Mouse (Mus musculus) forebrain, embryonic 14.5 days (tissue): ENCODE measurements around the gene Grhl1. TPM values are rescaled to one million over a fixed set of nuclear protein-coding genes. Genes with fewer than 3 reads are reported as not detected.
A peak's percentile ranks its signal among the peaks of the same experiment; 100 is the strongest.

Experiments
- ATAC-seq: fragments of 200-750 bp; cut with Nextera tagmentation; 2 replicates; pipeline ENCODE4 v1.8.0; 2017; ENCODE audit warnings: mild to moderate bottlenecking, moderate library complexity
- DNase-seq: peaks from one replicate; pipeline ENCODE4 v3.0.0-alpha.2; 2015; ENCODE audit warnings: low spot score
- H3K27ac ChIP-seq: fragments of 300-500 bp; sonication (generic); 2 replicates; pipeline ENCODE4 v1.5.1; 2014; ENCODE audit warnings: low read depth, mild to moderate bottlenecking, control low read depth, low read length, moderate library complexity
- H3K27me3 ChIP-seq: fragments of 300-500 bp; sonication (generic); replicated peaks from 2 replicates; pipeline ENCODE4 v1.6.1; 2014; ENCODE audit warnings: low read length, control low read depth, mixed read lengths; ENCODE audit not compliant: control insufficient read depth, insufficient read depth
- H3K36me3 ChIP-seq: fragments of 300-500 bp; sonication (generic); 2 replicates; pipeline ENCODE4 v1.6.1; 2014; ENCODE audit warnings: low read length, control low read depth; ENCODE audit not compliant: control insufficient read depth, insufficient read depth
- H3K4me1 ChIP-seq: fragments of 300-500 bp; sonication (generic); 2 replicates; pipeline ENCODE4 v1.6.1; 2014; ENCODE audit warnings: antibody characterized with exemption, low read length, control low read depth; ENCODE audit not compliant: control insufficient read depth, insufficient read depth
- H3K4me2 ChIP-seq: fragments of 300-500 bp; sonication (generic); 2 replicates; pipeline ENCODE4 v1.6.1; 2014; ENCODE audit warnings: mild to moderate bottlenecking, control low read depth, low read length
- H3K4me3 ChIP-seq: fragments of 300-500 bp; sonication (generic); 2 replicates; pipeline ENCODE4 v1.5.1; 2014; ENCODE audit warnings: low read depth, low read length, control low read depth
- H3K9ac ChIP-seq: fragments of 300-500 bp; sonication (generic); 2 replicates; pipeline ENCODE4 v1.6.1; 2014; ENCODE audit warnings: mild to moderate bottlenecking, low read length, control low read depth, moderate library complexity
- H3K9me3 ChIP-seq: fragments of 300-500 bp; sonication (generic); replicated peaks from 2 replicates; pipeline ENCODE4 v1.6.1; 2016; ENCODE audit warnings: low read length, control low read depth, mixed read lengths; ENCODE audit not compliant: control insufficient read depth
- whole genome bisulfite sequencing: fragments of 180-500 bp; shearing (Covaris S2); extraction: QIAGEN DNeasy Blood & Tissue Kit; methylation state at CpG from one replicate; pipeline ENCODE4 v1.1.7; 2014; 5-methylcytosine and 5-hydroxymethylcytosine counted together
- polyA plus RNA-seq: library from polyadenylated mRNA; unstranded; fragments of >200 nt; fragmentation: Nextera tagmentation; extraction: Ambion mirVana; gene quantifications from 2 replicates; pipeline ENCODE4 v1.2.1, GENCODE M21; 2014

The Grhl1 gene
- polyA plus RNA-seq, 1 experiment from 2014 or later, result 0.72 TPM

DNA sequence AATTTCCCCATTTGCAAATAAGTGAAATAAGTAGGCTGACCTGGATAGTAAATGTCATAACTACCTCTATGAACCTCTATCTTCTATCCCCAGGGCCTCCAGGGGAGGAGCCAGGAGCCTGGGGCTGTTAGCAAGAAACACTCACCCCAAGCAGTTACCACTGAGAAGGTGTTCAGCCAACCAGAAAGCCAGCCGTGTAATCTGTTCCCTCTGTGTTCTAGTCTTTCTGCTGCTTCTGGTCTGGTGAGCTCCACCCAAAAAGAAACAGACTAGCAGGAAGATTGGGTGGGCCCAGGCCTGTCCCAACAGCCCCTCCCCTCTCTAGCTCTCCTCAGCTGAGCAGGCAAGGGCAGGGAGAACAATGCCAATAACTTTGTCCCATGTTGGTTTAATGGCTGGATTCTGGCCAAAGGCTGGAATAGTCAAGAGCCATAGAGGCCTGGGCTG, 72.1 kb downstream of the Grhl1 start:
- no peak overlapping the region for H3K4me2 ChIP-seq
- no peaks in the 10 kb centered on the region for H3K27me3 ChIP-seq
- no peak overlapping the region for H3K27ac ChIP-seq
- 52% methylated on average over 1 of the region's 1 CpGs for WGBS
- H3K36me3 ChIP-seq, result no peaks in the 10 kb centered on the region
- H3K4me1 ChIP-seq, result 0 out of 2 replicates have a peak, but pooled peaks cover 7% of the 10 kb centered on the region
- no peak for DNase-seq
- no peaks in the 10 kb centered on the region for H3K9me3 ChIP-seq
- H3K4me3 ChIP-seq, result no peak overlapping the region
- ATAC-seq, result no peak
- no peak overlapping the region for H3K9ac ChIP-seq

DNA sequence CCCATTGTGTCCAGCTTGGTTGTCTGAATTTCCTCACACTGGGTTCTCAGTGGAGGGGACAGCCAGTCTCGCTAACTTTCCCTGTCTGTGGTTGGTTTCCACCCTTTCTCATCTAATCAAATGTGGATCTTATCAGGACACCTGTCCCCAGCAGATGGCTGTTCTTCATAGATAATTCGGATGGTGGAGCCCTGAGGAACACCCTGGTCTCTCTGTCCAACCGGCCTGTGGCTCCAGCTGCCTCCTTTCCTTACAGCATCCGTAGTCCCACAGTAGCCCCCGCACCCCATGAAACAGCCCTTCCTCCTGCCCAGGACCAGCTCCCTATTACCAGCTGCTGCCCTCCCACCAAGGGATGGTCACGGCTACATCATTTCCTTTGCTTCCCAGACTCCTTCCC, 73.8 kb downstream of the Grhl1 start:
- DNase-seq (no peak), ATAC-seq (no peak)
- Histone ChIP-seq H3K9me3 (no peaks in the 10 kb centered on the region), H3K27ac (no peak overlapping the region), H3K4me3 (no peak overlapping the region), H3K27me3 (no peaks in the 10 kb centered on the region), H3K4me2 (no peak overlapping the region), H3K36me3 (no peaks in the 10 kb centered on the region), H3K4me1 (0 out of 2 replicates have a peak, but pooled peaks cover 7% of the 10 kb centered on the region), H3K9ac (no peak overlapping the region)
- WGBS, result 87% methylated on average over 6 of the region's 6 CpGs

DNA sequence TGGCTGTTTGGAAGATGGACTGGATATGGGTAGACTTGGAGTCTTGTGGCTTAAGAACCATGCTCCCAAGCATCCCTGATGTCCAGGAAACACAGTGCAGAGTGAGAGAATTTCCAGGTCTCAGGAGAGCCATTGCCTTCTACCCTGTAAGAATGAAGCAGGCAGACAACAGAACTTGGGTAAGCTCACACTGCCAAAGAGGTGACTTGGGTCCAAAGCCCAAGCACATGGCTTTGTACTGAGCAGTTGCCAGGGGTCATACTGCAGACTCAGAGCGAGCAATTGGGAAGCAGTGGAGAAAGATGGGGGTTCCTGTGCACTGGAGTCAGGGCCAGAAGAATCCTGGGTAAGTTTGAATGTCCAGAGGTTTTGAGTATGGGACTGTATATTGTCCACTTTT, 76.0 kb downstream of the Grhl1 start:
- no peak overlapping the region for H3K27ac ChIP-seq
- peaks cover 9% of the 10 kb centered on the region for H3K4me1 ChIP-seq
- H3K9ac ChIP-seq, result no peak overlapping the region
- ATAC-seq (no peak), DNase-seq (no peak)
- 71% methylated on average over 1 of the region's 1 CpGs for WGBS
- no peaks in the 10 kb centered on the region for H3K36me3 ChIP-seq
- H3K4me3 ChIP-seq, result no peak overlapping the region
- no peaks in the 10 kb centered on the region for H3K27me3 ChIP-seq
- H3K4me2 ChIP-seq, result no peak overlapping the region
- H3K9me3 ChIP-seq, result no peaks in the 10 kb centered on the region

DNA sequence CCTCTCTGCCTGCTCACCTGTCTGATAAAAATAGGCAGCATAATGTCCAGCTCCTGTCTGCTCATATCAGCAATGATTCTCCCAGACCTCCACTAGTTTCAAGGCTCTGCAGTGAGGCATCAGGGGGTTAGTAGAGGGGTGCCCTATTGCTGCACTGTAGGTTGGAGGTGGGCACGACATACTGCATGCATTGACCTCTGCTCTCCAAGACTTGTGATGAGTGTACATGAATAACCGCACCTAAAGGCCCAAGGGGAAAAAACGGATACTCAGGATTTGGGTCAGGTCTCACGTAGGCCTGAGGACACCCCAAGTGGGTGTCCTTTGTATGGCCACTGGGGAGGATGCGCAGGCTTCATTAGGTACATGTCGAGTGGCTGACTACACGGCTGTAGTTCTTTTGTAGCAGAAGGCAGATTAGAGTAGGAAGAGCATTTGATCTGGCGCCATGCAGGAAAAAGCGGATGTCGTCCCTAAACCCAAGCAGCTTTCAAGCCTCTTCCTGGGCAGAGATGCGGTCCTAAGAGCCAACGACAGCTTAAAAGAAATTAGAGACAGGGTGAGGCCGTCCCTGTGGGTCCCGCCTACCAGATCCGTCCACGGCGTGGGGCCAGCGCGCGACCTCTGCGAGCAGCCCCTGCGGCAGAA, 78.5 kb downstream of the Grhl1 start:
- peak overlapping the region; percentile 15 for H3K27ac ChIP-seq
- peak; percentile 21 for ATAC-seq
- no peaks in the 10 kb centered on the region for H3K27me3 ChIP-seq
- 2% methylated on average over 21 of the region's 22 CpGs for whole genome bisulfite sequencing
- H3K9me3 ChIP-seq, result no peaks in the 10 kb centered on the region
- peak overlapping the region; percentile 85 for H3K4me3 ChIP-seq
- peak overlapping the region; percentile 54 for H3K4me2 ChIP-seq
- peak overlapping the region; percentile 58 for H3K9ac ChIP-seq
- no peak for DNase-seq
- peaks cover 23% of the 10 kb centered on the region for H3K36me3 ChIP-seq
- peaks cover 9% of the 10 kb centered on the region for H3K4me1 ChIP-seq

DNA sequence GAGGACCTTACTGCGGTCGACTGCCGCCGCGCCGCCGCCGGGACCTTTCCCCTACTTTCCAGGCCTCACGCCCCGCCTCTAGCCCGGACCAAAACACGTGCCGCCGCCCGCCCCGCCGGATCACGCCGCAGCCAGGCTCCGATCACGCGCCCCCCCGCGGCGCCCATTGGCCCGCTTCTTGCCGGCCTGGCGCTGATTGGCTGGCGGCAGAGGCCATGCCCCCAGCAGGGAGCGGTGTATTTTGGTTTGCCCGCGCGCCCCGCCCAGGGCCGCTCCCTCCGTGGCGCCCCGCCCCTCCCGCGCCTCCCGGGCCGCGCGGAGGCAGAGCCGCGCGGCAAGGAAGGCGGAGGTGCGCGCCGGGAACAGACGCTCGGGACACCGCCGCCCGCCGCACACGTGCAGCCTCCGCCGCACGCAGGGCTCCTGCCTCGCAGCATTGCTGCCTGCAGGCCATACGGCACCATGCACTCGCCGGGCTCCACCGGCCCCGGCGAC, 79.0 kb downstream of the Grhl1 start, which contains the start of gene Klf11:
TSS of gene Klf11 (plus strand) at position 212 of the 495 bp plus-strand sequence.
- Histone ChIP-seq H3K27ac (peak within 1 kb of the TSS; percentile 90), H3K9ac (peak within 1 kb of the TSS; percentile 89), H3K36me3 (peaks cover 29% of the 10 kb centered on the region), H3K27me3 (no peaks in the 10 kb centered on the region), H3K9me3 (no peaks in the 10 kb centered on the region), H3K4me3 (peak within 1 kb of the TSS; percentile 85), H3K4me1 (peaks cover 9% of the 10 kb centered on the region), H3K4me2 (peak within 1 kb of the TSS; percentile 54)
- WGBS, result under 1% methylated on average over 44 of the region's 68 CpGs
- DNase-seq, result peak; percentile 97
- ATAC-seq, result peak; percentile 95

DNA sequence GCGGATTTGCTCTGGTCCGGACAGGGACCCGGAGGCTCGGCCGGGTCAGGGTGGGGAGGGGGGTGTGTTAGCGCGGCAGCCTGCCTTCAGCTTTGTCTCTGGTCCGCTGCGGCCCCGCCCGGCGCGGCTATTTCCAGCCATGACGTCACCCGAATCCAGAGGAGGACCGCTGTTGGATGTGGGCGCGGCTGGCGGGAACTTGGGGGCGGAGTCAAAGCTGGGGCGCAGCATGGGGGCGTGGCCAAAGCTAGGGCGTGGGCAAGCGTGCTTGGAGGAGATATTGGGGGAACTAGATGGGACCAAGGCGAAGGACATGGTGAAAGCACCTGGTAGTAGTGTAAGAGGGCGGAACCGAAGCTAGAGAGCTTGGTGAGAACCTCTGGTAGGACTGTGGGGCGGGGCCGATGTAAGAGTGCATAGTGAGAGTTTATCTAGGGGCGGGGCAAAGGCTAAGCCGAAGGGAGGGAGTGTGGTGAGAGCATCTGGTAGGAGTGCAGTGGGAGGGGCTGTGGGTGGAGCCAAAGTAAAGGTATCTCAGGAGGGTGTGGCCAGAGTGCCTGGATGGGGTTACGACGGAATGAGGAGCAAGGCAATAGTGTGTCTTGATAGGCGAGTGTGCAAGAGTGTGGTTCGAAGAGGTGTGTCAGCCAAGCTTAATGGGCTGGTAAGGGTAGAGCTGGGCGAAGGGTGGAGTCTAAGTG, 79.7 kb downstream of the Grhl1 start:
- Histone ChIP-seq H3K4me1 (peaks cover 9% of the 10 kb centered on the region), H3K4me3 (peak overlapping the region; percentile 85), H3K27ac (peak overlapping the region; percentile 90), H3K4me2 (peak overlapping the region; percentile 54), H3K9ac (peak overlapping the region; percentile 89), H3K9me3 (no peaks in the 10 kb centered on the region), H3K27me3 (no peaks in the 10 kb centered on the region), H3K36me3 (peaks cover 30% of the 10 kb centered on the region)
- DNase-seq (peak; percentile 91), ATAC-seq (peak; percentile 80)
- WGBS, result 1% methylated on average over 36 of the region's 36 CpGs

DNA sequence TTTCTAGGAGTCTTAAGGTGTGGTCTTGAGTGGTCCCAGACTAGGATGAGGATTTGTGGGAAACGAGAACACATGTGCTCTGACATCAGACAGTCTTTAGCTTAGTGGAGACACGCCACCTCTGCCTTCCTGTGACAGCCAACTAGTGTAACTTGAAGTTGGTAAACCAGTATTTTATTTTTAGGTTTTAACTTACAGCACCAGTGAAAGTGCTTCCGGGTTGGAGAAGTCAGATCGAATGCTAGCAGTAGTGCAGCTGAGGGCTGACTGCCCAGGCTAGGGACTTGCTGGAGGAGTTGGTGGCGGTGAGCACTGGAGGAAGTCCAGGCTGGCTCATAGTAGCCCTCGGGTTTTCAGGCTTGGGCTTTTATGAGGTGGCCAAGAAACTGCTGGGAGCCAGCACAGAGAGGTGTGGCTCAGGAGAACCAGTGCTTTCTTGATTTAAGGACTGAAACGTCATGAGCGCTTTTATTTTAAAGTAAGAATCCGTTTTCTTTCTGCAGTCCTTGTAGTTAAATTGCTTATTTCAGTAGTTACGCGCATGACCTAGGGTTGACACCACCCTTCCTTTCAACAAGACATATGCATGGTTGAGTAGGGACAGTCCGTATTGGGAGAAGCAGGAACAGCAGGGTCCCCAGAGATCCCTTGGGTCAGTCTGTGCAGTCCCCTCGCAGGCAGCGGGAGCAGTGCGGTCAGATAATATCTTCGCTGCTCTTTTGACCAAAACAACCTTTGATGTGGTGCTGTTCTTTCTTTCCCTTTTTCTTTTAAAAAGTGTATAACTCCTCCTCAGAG, 82.2 kb downstream of the Grhl1 start:
- Histone ChIP-seq H3K27ac (no peak overlapping the region), H3K36me3 (peaks cover 38% of the 10 kb centered on the region), H3K4me3 (no peak overlapping the region), H3K9me3 (no peaks in the 10 kb centered on the region), H3K4me2 (no peak overlapping the region), H3K4me1 (peaks cover 9% of the 10 kb centered on the region), H3K27me3 (no peaks in the 10 kb centered on the region), H3K9ac (no peak overlapping the region)
- DNase-seq (no peak), ATAC-seq (no peak)
- WGBS, result 88% methylated on average over 16 of the region's 16 CpGs

DNA sequence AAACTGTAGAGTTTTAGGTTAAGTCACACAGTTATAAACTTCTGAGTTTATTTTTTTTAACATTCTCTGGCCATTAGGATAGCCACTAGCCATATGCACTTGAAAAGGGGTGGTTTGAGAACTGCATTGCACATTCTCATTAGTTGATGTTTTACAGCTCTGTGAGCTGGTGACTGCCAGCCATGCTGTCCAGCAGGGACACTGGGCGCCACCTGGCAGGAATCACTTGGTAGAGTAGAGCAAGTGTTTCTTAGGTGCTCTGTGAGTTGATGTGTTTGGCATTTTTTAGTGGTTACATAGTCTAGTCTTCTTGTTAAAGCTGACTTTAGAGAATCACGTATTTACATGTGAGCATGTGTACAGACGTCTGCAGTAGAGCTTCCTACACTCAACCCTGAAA, 84.4 kb downstream of the Grhl1 start:
- no peaks in the 10 kb centered on the region for H3K27me3 ChIP-seq
- ATAC-seq (no peak), DNase-seq (no peak)
- 79% methylated on average over 3 of the region's 3 CpGs for WGBS
- H3K9ac ChIP-seq, result no peak overlapping the region
- no peaks in the 10 kb centered on the region for H3K9me3 ChIP-seq
- peaks cover 53% of the 10 kb centered on the region for H3K36me3 ChIP-seq
- H3K4me3 ChIP-seq, result no peak overlapping the region
- no peak overlapping the region for H3K4me2 ChIP-seq
- peaks cover 9% of the 10 kb centered on the region for H3K4me1 ChIP-seq
- H3K27ac ChIP-seq, result no peak overlapping the region
